Mouse (Mus musculus) ES-Bruce4 (cell line): Measurements from ENCODE around the gene Nop2.
A peak's percentile ranks its signal among the peaks of the same experiment; 100 is the strongest.

Experiments used
- CTCF ChIP-seq: IDR thresholded peaks from one replicate; pipeline ENCODE4 v1.8.1; 2011; ENCODE audit warnings: low read depth, low read length
- EP300 ChIP-seq: IDR thresholded peaks from 2 replicates; pipeline ENCODE4 v1.6.1; 2011; ENCODE audit warnings: low read depth, low read length; ENCODE audit not compliant: insufficient read depth
- POLR2A ChIP-seq: IDR thresholded peaks from one replicate; pipeline ENCODE4 v1.8.1; 2011; ENCODE audit warnings: low read length; ENCODE audit not compliant: insufficient read depth

- peak; percentile 99 for TF ChIP-seq POLR2A
- TF ChIP-seq CTCF: no peak
- TF ChIP-seq EP300: peak; percentile 71; the same call in 1 of the 2 replicates
These were observed at the start of gene Nop2 for GRCm38 (mm10) chr6:125131302-125132156.
